8 mouse cellular contexts compared by ENCODE assay signal in the genomic region with DNA sequence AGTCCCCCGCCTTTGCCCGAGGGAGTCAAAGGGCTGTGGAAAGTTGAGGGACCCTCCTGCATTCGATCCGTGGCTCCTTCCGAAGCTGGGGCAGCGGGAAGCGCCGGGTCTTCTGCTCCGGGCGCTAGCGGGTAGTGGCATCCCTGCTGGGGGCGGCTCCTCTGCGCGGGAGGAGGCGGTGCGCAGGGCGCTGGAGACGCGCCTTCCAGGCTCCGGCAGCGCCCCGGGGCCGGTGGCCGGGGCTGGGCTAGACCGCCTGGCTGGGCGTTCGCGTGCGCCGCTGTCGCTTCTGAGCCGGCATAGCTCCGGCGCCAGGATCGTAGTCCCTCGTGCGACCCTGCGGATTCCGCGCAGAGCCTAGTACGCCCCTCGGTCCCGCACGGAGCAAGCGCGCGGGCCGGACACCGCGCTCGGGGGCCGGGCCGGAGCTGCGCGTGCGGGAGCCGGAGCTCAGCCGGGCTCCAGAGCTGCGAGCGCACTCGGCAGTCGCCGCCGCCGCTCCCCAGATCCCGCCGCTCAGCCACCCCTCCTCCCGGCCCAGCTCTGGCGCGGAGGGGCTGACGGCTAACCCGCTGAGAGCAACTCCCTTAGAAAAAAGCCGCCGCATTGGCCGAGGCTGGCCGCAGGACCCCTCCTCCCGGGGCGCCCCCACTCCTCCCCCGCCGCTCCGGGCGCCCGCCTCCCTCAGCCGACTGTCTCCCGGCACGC. TPM values are rescaled to one million over a fixed set of nuclear protein-coding genes. Genes with fewer than 3 reads are reported as not detected.
A peak's percentile ranks its signal among the peaks of the same experiment; 100 is the strongest.
DNase-seq lines count a peak whose midpoint lies in the region; ATAC-seq lines count a peak whose summit lies in the region.

Gene Bmper (plus strand): TSS at position 236 of the 708 bp plus-strand sequence.

- peaks cover 49% of the 10 kb centered on the region for H3K27me3 ChIP-seq in erythroblast, embryonic 14.5 days (ENCODE audit: control insufficient read depth)
- peaks cover 22% of the 10 kb centered on the region for H3K27me3 ChIP-seq in hindbrain, embryonic 11.5 days (ENCODE audit: control insufficient read depth, insufficient read depth, low read length)

- under 1% methylated on average over 78 of the region's 86 CpGs for WGBS in hindbrain, embryonic 11.5 days

- intact Hi-C loops in left cerebral cortex, postnatal 14 days (cut with DNase I), result no loop called here

- no peaks in the 10 kb centered on the region for H3K9me3 ChIP-seq in erythroblast, embryonic 14.5 days (ENCODE audit: control insufficient read depth, low read length)
- H3K9me3 ChIP-seq in hindbrain, embryonic 11.5 days (ENCODE audit: control insufficient read depth, low read length), result no peaks in the 10 kb centered on the region

- H3K4me2 ChIP-seq in hindbrain, embryonic 11.5 days (replicated peaks; ENCODE audit: low read depth, low read length), result peak within 1 kb of the TSS; percentile 64

- H3K4me1 ChIP-seq in erythroblast, embryonic 14.5 days (ENCODE audit: control insufficient read depth), result no peaks in the 10 kb centered on the region
- H3K4me1 ChIP-seq in hindbrain, embryonic 11.5 days (replicated peaks; ENCODE audit: control insufficient read depth, insufficient read depth, low read length), result 0 out of 2 replicates have a peak, but pooled peaks cover 3% of the 10 kb centered on the region

- H3K4me3 ChIP-seq in erythroblast, embryonic 14.5 days (replicated peaks), result peak within 1 kb of the TSS; percentile 34
- H3K4me3 ChIP-seq in hindbrain, embryonic 11.5 days (ENCODE audit: low read depth, low read length), result peak within 1 kb of the TSS; percentile 57

- no peaks in the 10 kb centered on the region for H3K36me3 ChIP-seq in erythroblast, embryonic 14.5 days (ENCODE audit: control insufficient read depth)
- H3K36me3 ChIP-seq in hindbrain, embryonic 11.5 days (ENCODE audit: control insufficient read depth, insufficient read depth, low read length), result no peaks in the 10 kb centered on the region

- peak; percentile 32 for DNase-seq in cerebellum, adult 9-11 months
- peak; percentile 26 to 43 for DNase-seq in frontal cortex, postnatal 14 days (ENCODE audit: low spot score in 2 of 2)
- peak; percentile 78 for DNase-seq in hindbrain, embryonic 11.5 days (ENCODE audit: low spot score)
- peak; percentile 32 to 57 for DNase-seq in left cerebral cortex, postnatal 14 days (ENCODE audit: low spot score in 2 of 2)
- peak; percentile 70 for DNase-seq in right cerebral cortex, postnatal 4 days

- peak within 1 kb of the TSS; percentile 74 for H3K9ac ChIP-seq in hindbrain, embryonic 11.5 days (ENCODE audit: low read depth, low read length)

- ATAC-seq in erythroblast, adult 5-6 weeks (replicated peaks; ENCODE audit: low FRiP score, poor library complexity, severe bottlenecking), result no peak
- ATAC-seq in hindbrain, embryonic 11.5 days (ENCODE audit: low FRiP score), result peak; percentile 89
- peak; percentile 63 for ATAC-seq in megakaryocyte progenitor cell, adult 5-6 weeks (replicated peaks; ENCODE audit: poor library complexity)

- H3K27ac ChIP-seq in hindbrain, embryonic 11.5 days (ENCODE audit: low read depth, low read length), result peak within 1 kb of the TSS; percentile 68

RNA-seq across cellular contexts. Expression of gene Bmper, which starts in this region (rescaled TPM):
- 0.01 TPM in 1 of 2 replicates, not detected in the other for polyA plus RNA-seq in erythroblast, embryonic 14.5 days (2012)
- total RNA-seq in erythroblast, adult 5-6 weeks (2015; ENCODE audit: low replicate concordance), result not detected in 2 replicates
- total RNA-seq in erythroblast, adult 5-6 weeks (2017; ENCODE audit: low replicate concordance), result not detected in 2 replicates
- 3.4 and 5.6 TPM in 2 replicates for polyA plus RNA-seq in hindbrain, embryonic 11.5 days (2014; fragmentation: Nextera tagmentation; extraction: Ambion mirVana)
- total RNA-seq in left cerebral cortex, postnatal 14 days (2021), result 1 to 10 TPM; 5.0 to 5.3 TPM
- not detected in 2 replicates for total RNA-seq in megakaryocyte progenitor cell, adult 5-6 weeks (2015)
- total RNA-seq in megakaryocyte progenitor cell, adult 5-6 weeks (2017), result not detected in 2 replicates

Comparison
In these comparisons a context has a peak if more than half of its experiments do, and no peak if none do; other contexts are left out.
1. RNA of gene Bmper (total RNA-seq): 5.0 to 5.3 TPM in left cerebral cortex, postnatal 14 days; not detected in erythroblast, adult 5-6 weeks and not detected in megakaryocyte progenitor cell, adult 5-6 weeks; every median in the first group is over 4 times any median in the second.
2. Peak in ATAC-seq in megakaryocyte progenitor cell, adult 5-6 weeks; RNA of the gene not detected or under 1 TPM.
3. Peak in every context shown above with its lines, with median percentiles within 50 percentile points of each other: DNase-seq.